Mouse (Mus musculus) ES-E14 (cell line): ENCODE results near the gene 4930452B06Rik. TPM values are rescaled to one million over a fixed set of nuclear protein-coding genes. Genes with fewer than 3 reads are reported as not detected.

Experiments
- DNase-seq: peaks from one replicate; pipeline ENCODE4 v3.0.0-alpha.2; 2013; ENCODE audit warnings: low read depth, low spot score
- H3K27ac ChIP-seq: 2 replicates; pipeline ENCODE4 v1.5.1; 2012; ENCODE audit warnings: low read depth, mild to moderate bottlenecking, low read length, moderate library complexity, mixed read lengths; ENCODE audit not compliant: poor library complexity, insufficient read depth, severe bottlenecking
- H3K36me3 ChIP-seq: 2 replicates; pipeline ENCODE4 v1.6.1; 2012; ENCODE audit warnings: mild to moderate bottlenecking, low read length, moderate library complexity, mixed read lengths; ENCODE audit not compliant: control insufficient read depth, poor library complexity, insufficient read depth, severe bottlenecking
- H3K4me1 ChIP-seq, 2 experiments: fragments of 150-350 bp in 1 of 2; sonication (generic) in 1 of 2; 2 replicates each; pipeline ENCODE4 v1.6.1; 2012; ENCODE audit warnings: low read length in 2 of 2, mild to moderate bottlenecking in 1 of 2, mixed read lengths in 1 of 2; ENCODE audit not compliant: control insufficient read depth in 2 of 2, insufficient read depth in 2 of 2, poor library complexity in 1 of 2
- H3K4me3 ChIP-seq, 2 experiments: fragments of 150-350 bp in 1 of 2; sonication (generic) in 1 of 2; 2 replicates each; pipeline ENCODE4 v1.5.1; 2012; ENCODE audit warnings: low read length in 2 of 2, low read depth in 1 of 2, mild to moderate bottlenecking in 1 of 2, mixed read lengths in 1 of 2; ENCODE audit not compliant: insufficient read depth in 1 of 2, poor library complexity in 1 of 2, severe bottlenecking in 1 of 2
- H3K9ac ChIP-seq: 2 replicates; pipeline ENCODE4 v1.6.1; 2012; ENCODE audit warnings: low read depth, mild to moderate bottlenecking, low read length, mixed read lengths; ENCODE audit not compliant: poor library complexity, insufficient read depth, severe bottlenecking
- H3K9me3 ChIP-seq: fragments of 150-350 bp; sonication (generic); 2 replicates; pipeline ENCODE4 v1.6.1; 2012; ENCODE audit warnings: low read depth, mild to moderate bottlenecking, low read length; ENCODE audit not compliant: control insufficient read depth, insufficient read depth
- CHD2 ChIP-seq: IDR thresholded peaks from 2 replicates; pipeline ENCODE4 v1.6.1; 2014; ENCODE audit warnings: mild to moderate bottlenecking, low read depth, low read length, inconsistent platforms
- HCFC1 ChIP-seq: IDR thresholded peaks from 2 replicates; pipeline ENCODE4 v1.6.1; 2012; ENCODE audit warnings: low read length, inconsistent platforms, borderline replicate concordance; ENCODE audit not compliant: insufficient read depth
- MAFK ChIP-seq: IDR thresholded peaks from 2 replicates; pipeline ENCODE4 v1.6.1; 2014; ENCODE audit warnings: mild to moderate bottlenecking, low read depth, low read length, inconsistent platforms; ENCODE audit not compliant: insufficient read depth
- ZC3H11A ChIP-seq: IDR thresholded peaks from 2 replicates; pipeline ENCODE4 v1.6.1; 2012; ENCODE audit warnings: low read depth, mild to moderate bottlenecking, inconsistent platforms, low read length, borderline replicate concordance
- ZNF384 ChIP-seq: IDR thresholded peaks from 2 replicates; pipeline ENCODE4 v1.6.1; 2012; ENCODE audit warnings: low read depth, low read length, inconsistent platforms
- in situ Hi-C, 2 experiments: fragments of 600-800 bp; cut with MboI; formaldehyde crosslinking; loops; one replicate each; pipeline ENCODE4 v1.15.1; 2025; ENCODE audit warnings: low sequenced_read_pairs in 2 of 2, inconsistent platforms in 1 of 2; ENCODE audit not compliant: unreplicated experiment in 2 of 2
- total RNA-seq: library from RNA; depleted of rRNA; stranded (reverse); fragments of 300-350 nt; gene quantifications from 2 replicates; pipeline ENCODE4 v1.2.3, GENCODE M21; 2012

Gene 4930452B06Rik
- total RNA-seq, 1 experiment, result 7.7 TPM

GRCm38 (mm10) chr14:8508669-8509068, 157.4 kb downstream of the 4930452B06Rik start:
- no peaks in the 10 kb centered on the region for H3K4me1 ChIP-seq
- no peak for DNase-seq
- H3K36me3 ChIP-seq, result no peaks in the 10 kb centered on the region
- no peak overlapping the region for H3K27ac ChIP-seq
- no peaks in the 10 kb centered on the region for H3K9me3 ChIP-seq
- H3K9ac ChIP-seq, result no peak overlapping the region
- TF ChIP-seq CHD2 (no peak), MAFK (no peak), HCFC1 (no peak), ZC3H11A (no peak), ZNF384 (no peak)
- in situ Hi-C loops, result no loop called here
- no peak overlapping the region for H3K4me3 ChIP-seq

GRCm38 (mm10) chr14:8504206-8504605, 161.8 kb downstream of the 4930452B06Rik start:
- Histone ChIP-seq H3K4me1 (no peaks in the 10 kb centered on the region), H3K36me3 (no peaks in the 10 kb centered on the region), H3K27ac (no peak overlapping the region), H3K9ac (no peak overlapping the region), H3K4me3 (no peak overlapping the region), H3K9me3 (no peaks in the 10 kb centered on the region)
- no peak for DNase-seq
- in situ Hi-C loops, result no loop called here
- TF ChIP-seq CHD2 (no peak), ZC3H11A (no peak)

- H3K27ac ChIP-seq, result no peak overlapping the region
- H3K36me3 ChIP-seq, result no peaks in the 10 kb centered on the region
- TF ChIP-seq ZNF384, result no peak
- TF ChIP-seq HCFC1, result no peak
- TF ChIP-seq MAFK, result no peak
- no peak for TF ChIP-seq ZC3H11A
- TF ChIP-seq CHD2, result no peak
- no peaks in the 10 kb centered on the region for H3K4me1 ChIP-seq
- no peak overlapping the region for H3K9ac ChIP-seq
- in situ Hi-C loops, result no loop called here
- DNase-seq, result no peak
- H3K4me3 ChIP-seq, result no peak overlapping the region
- H3K9me3 ChIP-seq, result no peaks in the 10 kb centered on the region
Observed at GRCm38 (mm10) chr14:8503345-8503744, 162.7 kb downstream of the 4930452B06Rik start.

GRCm38 (mm10) chr14:8502496-8502895, 163.5 kb downstream of the 4930452B06Rik start:
- no peak for DNase-seq
- Histone ChIP-seq H3K36me3 (no peaks in the 10 kb centered on the region), H3K9me3 (no peaks in the 10 kb centered on the region), H3K9ac (no peak overlapping the region), H3K4me1 (no peaks in the 10 kb centered on the region), H3K4me3 (no peak overlapping the region), H3K27ac (no peak overlapping the region)
- no peak for TF ChIP-seq ZNF384
- TF ChIP-seq HCFC1, result no peak
- no peak for TF ChIP-seq MAFK
- TF ChIP-seq ZC3H11A, result no peak
- TF ChIP-seq CHD2, result no peak
- in situ Hi-C loops, result no loop called here

- in situ Hi-C loops, result no loop called here
- H3K27ac ChIP-seq, result no peak overlapping the region
- TF ChIP-seq HCFC1 (no peak), CHD2 (no peak), ZC3H11A (no peak), MAFK (no peak)
- no peak overlapping the region for H3K4me3 ChIP-seq
- H3K36me3 ChIP-seq, result no peaks in the 10 kb centered on the region
- no peak overlapping the region for H3K9ac ChIP-seq
- H3K4me1 ChIP-seq, result no peaks in the 10 kb centered on the region
- no peak for DNase-seq
- H3K9me3 ChIP-seq, result no peaks in the 10 kb centered on the region
Observed at GRCm38 (mm10) chr14:8495691-8496090, 170.3 kb downstream of the 4930452B06Rik start.
